Mouse (Mus musculus): Measurements from ENCODE around the gene Dnajc30.
A peak's percentile ranks its signal among the peaks of the same experiment; 100 is the strongest.
"Not testable (repeated sequence)": the region's sequence is repeated elsewhere in the genome, so short reads cannot be mapped to it uniquely, and the experiment has no call there.

Gene Dnajc30

DNA sequence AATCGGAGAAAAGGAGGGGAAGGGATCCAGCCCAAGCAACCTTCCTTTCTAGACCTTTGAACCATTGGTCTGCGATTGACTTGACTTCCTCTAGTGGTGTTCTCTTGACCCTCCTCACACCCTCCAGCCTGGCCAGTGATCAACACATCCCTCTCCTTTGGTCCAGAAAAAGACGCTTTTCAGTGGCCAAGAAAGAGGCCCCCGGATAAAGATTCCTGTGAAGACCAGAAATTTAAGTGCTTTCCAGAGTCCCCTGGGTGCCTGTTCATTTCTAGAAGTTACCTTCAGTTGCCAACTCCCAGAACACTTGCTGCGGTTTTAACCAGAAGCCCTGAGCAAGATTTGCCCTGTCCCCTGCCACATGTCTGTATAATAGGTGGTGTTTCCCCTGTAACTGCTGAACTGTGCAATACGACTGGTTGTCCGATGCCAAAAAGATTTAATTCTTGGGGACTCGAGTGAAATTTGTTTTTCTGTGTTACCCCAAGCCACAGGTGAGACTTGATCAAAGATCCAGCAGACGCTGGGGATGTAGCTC lies 976 bp downstream of the Dnajc30 start, which contains the start of gene Bud23:
Gene Bud23 (minus strand): TSS at position 51 of the 538 bp plus-strand sequence.
- DNase-seq, result not testable (repeated sequence)

DNA sequence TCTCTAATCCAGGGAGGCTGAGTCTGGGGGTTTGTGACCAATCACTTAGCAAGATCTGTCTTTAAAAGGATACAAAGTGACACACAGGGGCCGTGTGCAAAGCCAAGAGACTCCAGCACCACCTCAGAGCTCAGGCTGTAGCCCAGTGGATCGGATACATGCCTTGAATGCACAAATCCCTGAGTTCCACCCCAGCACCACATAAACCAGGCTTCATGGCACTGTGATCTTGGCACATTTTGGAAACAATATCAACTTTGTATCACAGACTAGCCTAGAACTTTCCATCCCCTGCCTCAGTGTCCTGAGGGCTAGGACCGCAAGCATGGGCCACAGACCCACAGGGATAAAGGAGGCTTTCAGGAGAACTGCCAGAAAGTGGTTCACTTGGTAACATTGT lies 2.0 kb downstream of the Dnajc30 start:
- no peak for DNase-seq

DNA sequence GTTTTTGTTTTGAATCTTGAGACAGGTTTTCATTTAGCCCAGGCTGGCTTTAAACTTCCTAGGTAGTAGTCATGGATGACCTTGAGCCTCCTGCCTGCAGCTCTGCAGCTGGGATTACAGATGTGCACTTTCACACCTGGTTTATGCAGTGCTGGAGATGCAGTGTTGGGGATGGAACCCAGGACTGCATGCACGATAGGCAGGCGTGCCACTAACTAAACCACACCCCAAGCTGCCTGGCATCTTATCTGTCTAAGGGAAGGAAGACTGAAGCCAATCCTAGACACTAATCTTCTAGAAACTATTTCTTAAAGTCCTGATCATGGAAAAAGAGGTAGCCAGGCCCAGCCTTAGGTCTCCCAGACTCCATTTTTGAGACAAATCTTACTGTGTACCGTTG lies 6.4 kb downstream of the Dnajc30 start:
- DNase-seq, result no peak

DNA sequence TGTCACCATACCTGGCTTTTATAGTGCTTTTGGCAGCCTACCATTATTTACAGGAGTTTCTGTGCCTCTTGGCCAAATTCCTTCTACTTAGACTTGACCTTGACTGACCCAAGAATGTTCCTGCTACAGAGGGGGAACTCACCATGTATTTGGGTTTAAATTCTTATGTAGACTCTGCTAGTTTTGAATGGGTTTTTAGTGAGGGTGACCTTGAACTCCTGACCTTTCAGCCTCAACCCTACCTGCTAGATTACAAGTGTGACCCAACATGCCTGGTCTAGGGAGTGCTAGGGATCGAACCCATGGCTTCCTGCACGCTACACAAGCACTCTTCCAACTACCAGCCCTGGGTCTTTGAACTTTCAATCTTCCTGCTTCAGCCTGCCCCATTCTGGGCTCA lies 8.1 kb downstream of the Dnajc30 start:
- no peak for DNase-seq

DNA sequence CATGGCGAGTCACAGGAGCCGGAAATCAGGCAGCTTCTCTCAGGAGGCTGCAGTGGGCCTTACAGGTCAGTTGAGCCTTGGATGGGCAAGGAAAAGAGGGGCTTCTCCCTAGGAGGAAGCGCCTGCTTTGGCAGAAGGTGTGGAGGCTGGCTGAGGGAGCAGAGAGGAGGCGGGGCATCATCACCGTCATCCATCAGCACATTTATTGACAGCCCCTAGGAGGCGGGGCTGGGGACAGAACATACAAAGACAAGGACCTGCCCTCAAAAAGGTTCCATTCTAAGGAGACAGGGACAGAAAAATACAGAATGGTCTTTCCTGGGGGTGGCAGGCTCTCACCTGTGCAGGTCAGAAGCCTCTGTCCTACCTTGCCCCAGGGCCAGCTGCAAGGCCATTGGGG lies 8.7 kb downstream of the Dnajc30 start:
- DNase-seq, result no peak

DNA sequence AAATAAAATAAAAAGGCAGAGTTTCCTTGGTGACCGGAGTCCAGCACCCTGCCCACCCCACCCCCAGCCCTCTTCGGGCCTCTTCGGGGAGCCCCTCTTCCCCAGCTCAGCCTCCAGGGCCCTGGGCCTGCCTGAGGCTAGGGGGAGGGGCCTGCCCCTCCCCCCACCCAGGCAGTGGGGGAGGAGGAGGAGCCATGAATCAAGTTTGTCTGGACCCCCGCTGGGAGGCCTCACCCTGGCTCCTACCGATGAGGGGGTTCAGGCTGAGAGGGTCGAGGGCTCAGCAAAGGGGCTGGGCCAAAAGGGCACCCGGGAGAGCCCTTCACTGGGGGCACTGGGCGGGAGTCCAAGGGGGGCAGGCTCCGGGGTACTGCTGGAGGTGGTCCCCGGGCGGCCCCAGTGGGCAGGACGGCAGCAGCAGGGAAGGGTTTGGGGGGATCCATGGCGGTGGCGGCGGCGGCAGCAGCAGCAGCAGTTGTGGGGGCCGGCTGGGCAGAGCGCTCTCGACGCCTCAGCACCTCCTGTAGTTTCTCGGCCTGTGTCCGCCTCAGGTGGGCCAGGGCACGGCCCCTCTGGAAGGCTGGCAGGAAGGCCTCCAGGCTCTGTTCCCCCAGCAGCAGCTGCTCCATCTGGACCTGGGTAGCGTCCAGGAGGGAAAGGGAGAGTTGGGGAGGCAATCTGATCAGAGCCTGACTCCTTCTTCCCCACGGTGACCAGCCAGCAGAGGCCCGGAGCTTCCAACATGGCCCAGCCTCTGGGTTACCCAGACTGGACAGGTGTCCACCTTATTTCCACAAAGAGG lies 9.5 kb downstream of the Dnajc30 start:
- DNase-seq, result no peak

DNA sequence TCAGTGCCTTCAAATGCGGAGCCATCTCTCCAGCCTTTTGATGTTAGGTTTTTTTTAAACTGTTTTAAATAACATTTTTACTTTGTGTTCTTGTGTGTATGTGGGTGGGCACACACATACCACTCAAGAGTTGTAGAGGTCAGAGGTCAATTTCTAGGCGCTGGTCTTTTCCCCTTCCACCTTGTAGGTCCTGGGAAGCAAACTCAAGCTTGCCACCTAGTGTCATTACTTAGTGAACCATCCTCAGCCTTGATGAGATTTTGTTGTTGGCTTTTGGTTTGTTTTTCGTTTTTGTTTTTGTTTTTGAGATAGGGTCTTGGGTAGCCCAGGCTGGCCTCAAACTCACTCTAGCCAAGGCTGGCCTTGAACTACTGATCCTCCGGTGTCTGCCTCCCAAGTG lies 11.7 kb downstream of the Dnajc30 start:
- no peak for DNase-seq

DNA sequence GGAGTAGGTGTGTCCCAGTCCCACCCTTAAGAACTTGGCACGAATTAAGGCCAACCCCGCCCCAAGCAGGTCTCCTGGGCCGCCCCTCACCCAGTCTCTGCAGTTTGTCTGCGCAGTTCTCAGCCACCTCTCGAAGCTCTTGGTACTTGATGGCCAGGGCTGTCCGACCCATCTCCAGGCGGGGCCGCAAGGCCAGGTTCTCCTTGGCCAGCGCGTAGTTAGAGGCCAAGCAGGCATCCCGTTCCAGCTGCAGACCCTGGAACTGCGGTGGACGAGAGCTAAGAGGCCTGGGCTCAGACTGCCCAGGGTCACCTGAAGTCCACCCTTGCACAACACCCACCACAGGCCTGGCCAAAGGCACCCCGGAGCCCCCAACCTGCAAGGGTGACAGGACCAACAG lies 12.4 kb downstream of the Dnajc30 start:
- peak; percentile 32 for DNase-seq

DNA sequence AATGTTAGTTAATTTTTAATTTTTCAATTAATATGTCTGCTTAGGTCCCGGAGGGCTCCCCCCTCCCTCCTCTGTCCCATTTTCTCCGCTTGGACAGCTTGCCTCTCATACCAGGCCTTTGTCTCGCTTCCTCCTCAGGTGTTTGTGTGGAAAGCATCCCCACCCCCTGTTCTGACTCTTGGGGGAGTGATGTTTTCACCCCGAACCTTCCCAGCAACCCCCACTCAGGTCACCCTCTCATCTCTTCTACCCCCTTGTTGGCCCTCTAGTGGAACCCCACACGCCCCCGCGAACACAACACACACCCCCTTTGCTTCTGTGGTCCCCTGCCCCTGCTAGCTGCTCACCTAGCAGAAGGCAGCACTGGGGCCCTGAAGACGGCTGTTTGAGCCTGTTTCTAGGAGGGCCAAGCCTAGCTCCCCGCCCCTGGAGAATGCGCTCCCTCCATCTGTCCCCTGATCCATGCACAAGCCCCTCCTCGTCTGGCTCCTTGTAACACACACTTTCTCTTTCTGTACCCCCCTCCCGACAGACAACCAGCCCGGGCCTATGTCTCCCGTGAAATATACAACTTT lies 13.0 kb downstream of the Dnajc30 start:
- DNase-seq, result peak; percentile 77

DNA sequence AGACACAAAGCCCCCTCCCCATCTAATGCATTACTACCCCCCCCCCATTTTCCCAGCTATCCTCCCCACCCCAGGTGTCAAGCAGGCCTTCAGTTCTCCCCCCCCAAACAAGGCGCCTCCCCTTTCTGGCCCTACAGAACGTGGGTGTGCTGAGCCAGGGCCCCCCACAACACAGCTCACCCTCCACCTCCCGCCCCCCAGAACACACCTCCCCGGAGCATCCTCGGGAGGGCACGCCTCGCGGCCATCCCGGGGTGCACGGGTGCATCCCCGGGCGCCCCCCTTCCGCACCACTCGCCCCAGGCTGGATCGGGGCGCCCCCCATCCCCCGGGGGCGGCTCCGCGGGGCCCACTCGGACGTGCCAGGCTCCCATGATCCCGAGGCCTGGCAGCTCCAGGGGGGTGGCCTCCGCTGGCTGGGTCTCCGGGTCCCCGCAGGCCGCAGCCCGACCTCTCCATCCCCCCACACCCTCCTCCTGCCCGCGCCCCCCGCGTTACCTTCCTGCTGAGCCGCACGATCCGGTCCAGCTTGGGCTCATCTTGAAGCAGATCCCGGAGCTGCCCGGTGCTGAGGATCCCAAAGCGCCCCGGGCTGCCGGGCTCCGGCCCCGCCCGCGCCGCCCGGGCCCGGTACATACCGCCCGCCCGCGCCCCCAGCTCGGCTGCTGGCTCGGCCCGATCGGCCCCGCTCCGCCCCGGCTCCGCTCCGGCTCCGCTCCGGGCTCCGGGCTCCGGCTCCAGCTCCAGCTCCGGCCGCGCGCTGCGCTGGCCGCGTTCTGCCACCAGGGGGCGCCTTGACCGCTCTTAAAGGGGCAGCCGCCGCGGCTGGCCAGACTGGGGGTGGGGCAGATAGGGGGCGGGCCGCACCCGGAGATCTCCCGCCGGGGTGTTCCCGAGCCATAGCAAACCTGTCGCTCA lies 13.8 kb downstream of the Dnajc30 start, which contains the start of gene Vps37d:
Gene Vps37d (minus strand): TSS at position 703 of the 918 bp plus-strand sequence.
- peak; percentile 95 for DNase-seq

DNA sequence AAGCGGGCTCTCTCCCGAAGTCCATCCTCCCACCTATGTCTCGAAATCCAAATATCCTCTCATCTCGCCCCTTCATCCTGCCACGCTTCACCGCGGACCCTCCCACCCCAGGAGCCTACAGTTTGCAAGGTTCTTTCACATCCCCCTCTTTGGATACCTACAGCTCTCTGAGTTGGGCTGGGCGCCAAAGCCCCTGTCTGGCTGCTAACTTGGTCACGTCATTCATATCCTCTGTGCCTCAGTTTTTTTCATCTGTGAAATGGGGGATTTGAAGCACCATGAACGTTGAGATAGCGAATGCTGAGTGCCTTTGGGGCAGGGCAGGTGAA lies 14.4 kb downstream of the Dnajc30 start:
- no peak for DNase-seq

DNA sequence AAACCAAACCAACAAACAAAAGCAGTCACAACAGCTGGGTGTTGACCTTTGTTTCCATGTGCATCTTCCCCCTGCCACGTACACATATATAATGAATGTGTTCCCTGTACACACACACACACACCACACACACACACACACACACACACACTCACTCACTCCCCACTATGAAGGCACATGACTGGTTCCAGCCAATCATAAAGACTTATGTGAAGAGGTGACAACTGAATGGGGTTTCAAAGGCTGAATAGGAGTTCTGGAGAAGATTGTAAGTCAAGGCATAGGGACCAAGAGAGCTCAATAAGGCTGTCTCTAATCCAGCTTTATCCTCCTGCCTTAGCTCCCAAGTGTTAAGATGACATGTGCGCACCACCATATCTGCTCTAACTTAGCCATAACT lies 15.6 kb downstream of the Dnajc30 start:
- DNase-seq, result no peak

DNA sequence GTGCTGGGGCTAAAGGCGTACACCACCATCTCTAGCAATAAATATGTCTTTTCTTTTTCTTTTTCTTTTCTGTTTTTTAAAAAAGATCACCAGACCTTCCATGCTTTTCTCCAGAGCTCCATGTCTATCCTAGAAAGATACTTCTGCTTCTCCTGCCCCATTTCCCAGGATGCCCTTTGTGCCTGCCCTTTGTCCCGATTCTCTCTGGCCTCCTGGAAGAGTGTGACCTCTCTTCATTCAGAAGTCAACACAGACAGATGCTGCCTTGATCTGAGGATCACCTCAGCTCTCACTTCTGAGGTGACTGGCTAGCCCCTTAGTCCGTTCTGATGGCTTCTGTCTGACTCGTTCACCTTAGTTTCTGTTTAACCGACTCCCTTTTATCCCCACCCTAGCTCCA lies 16.5 kb downstream of the Dnajc30 start:
- no peak for DNase-seq

DNA sequence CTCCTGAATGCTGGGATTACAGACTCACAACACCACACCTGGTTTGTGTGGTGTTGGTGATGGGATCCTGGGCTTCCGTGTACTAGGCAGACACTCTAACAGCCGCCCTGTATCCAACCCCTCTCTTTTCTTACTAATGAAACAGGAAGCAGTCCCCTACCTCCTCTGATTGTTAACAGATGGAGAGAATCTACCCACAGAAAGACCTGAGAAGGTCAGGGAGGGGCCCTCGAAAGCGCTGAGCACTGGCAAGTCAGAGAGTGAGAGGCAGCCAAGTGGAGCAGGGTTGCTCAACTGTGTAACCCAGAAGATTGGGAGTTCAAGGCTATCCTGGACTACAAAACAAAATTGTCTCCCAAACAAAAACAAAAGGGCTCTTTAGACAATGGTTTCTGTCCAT lies 22.9 kb downstream of the Dnajc30 start:
- DNase-seq, result no peak

DNA sequence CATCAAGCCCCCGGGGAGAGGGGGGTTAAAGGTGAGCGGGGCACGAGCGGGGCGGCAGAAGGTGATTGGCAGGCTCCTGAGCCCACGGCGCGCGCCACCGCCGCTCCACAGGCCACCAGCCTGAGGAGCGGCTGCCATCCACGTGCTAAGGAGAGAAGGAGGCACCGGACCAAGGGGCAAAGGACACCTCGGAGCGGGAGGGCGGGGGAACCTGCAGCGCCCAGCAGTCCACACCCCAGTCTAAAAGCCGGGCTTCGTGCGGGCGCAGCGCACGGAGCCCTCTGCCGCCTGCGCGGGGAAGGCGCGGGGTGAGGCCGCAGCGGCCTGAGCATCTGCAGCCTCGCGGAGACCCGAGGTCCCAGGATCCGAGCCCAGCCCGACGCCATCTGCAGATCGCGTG lies 25.7 kb downstream of the Dnajc30 start, which contains the start of gene Mlxipl:
Gene Mlxipl (plus strand): TSS at position 238 of the 400 bp plus-strand sequence.
- peak; percentile 84 for DNase-seq

DNA sequence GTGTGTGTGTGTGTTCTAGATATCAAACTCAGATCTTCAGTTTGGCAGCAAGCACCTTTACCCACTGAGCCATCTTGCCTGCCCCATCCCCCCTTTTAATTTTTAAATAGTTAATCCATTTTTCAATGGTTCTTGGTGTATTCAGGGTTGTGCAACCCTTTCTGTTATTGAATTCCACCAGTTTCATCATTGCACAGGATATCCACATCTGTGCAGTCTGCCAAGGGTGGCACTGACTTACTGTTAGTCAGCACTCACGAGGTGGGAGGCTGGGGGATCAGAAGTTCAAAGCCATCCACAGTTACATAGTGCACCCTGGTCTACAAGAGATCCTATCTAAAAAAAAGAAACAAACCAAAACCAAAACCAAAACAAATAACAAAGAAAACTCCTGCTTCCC lies 37.0 kb downstream of the Dnajc30 start:
- DNase-seq, result no peak

DNA sequence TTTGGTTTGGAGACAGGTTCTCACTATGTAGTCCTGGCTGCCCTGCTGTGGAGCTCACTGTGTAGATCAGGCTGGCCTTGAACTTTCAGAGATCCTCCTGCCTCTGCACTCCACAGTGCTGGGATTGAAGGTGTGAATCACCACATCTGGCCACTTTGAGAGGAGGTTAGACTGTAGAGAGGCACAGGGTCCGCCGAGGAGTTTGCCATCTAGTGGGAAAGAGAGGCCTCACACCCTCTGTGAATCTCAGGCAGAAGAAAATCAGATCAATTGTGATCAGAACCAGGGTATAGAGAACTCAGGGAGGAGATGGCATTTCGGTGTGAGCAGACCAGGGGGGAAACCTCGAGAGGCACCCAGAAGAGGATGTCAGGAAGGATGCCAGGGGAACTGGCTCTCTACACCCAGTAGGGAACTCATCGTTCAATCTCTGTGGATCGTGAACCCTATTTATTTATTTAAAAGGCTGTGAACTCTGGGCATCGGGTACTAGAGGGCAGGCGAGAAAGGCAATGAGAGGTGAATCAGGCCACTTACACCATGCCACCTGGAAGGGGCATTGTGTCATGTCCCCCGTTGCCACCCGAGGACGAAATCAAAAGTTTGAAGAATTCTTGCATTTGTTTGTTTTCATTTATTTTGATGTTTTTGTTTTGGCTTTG lies 40.1 kb downstream of the Dnajc30 start:
- DNase-seq, result peak; percentile 37

DNA sequence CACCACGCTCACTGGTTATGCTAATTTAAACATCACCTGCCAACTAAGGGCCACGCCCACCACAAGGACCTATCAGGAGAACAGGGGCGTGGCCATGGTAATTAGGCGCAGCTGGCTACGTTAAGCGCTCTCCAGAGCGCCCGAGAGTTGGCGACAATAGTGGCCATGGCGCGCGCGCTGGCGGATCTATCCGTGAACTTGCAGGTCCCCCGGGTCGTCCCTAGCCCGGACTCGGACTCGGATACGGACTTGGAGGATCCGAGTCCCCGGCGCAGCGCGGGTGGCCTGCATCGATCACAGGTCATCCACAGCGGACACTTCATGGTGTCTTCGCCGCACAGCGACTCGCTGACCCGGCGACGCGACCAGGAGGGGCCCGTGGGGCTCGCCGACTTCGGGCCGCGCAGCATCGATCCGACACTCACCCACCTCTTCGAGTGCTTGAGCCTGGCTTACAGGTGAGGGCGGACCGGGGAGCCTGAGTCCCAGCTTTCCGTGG lies 42.8 kb downstream of the Dnajc30 start:
- DNase-seq, result peak; percentile 95

DNA sequence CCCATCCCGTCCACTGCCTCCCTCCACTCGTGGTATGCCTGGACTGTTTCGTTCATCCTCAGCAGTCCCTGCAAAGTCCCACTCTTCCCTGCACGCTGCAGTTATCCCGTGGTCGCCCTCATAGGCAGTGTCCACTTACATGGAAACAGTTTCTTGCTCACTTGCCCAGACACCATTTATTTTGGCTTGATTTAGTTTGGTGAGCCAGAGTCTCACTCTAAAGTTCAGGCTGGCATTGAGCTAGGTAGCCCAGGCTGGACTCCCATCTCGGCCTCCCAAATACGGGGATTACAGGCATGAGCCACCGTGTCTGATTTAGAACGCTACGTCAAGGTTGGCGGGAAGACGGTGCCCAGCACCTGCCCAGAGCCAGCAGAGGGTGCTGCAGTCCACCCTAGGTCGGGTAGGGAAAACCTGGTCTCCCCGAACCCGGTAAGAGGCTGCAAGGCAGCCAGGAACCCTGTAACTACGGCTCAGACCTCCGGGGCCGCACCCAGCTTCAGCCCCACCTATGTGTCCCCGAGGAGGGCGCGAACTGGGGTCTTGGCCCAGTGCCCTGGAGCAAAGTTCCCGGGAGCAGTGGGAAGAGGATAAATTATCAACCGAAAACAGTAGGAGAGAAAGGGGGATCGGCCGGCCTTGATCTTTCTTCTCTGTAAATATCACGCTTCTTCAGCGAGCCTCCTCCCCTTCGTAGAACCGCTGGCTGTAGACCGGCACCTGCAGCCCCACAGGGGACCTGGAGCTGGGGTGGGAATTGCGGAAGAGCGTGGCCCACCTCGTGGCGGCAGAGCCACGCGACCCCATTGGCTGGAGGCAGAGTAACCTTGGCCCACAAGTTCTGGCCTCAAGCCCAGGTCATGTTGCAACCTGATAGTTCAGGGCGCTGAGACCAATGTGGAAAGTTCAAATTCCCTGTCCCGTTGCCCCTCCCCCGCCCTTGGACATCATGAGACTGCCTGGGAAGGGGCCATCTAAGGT lies 43.8 kb downstream of the Dnajc30 start:
- DNase-seq, result peak; percentile 93

DNA sequence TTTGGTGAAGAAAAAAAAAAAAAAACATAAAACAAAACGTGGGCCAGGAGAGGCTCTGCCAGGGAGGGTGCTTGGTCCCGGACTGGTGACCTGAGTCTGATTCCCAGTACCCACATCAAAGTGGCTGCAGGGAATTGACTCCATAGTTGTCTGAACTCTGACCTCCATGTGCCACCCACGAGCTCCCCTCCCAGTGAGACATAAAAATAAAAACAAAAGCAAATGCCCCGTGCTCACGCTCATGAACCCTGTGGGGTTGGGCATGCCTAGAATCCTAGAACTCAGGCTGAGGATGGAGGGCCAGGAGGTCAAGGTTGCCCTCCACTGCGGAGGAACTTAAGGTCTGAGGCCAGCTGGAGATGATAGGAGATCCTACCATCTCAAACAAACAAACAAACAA lies 45.0 kb downstream of the Dnajc30 start:
- peak; percentile 30 for DNase-seq

DNA sequence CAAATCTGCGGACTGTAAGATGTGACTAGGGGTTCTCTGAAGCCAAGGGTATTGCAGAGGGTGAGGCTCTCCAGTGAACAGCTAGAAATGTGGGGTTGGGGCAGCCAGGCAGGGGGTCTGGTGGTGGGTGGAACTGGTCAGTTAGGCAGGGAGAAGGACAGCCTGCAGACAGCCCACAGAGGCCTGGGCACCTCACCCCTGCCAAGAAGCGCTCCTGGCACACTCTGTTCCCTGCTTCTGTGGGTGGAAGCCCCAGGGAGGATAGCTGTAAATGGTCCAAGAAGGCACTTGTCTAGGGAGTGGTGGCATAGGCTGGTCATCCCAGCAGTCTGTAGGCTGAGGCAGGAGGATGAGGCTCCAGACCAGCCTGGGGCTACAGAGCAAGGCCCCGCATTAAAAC lies 45.4 kb downstream of the Dnajc30 start:
- peak; percentile 37 for DNase-seq
